Mouse (Mus musculus) kidney, postnatal 36 days (tissue): Measurements from ENCODE around the gene Pik3ip1.

ENCODE experiments used
- DNase-seq, 2 experiments: peaks; one replicate each; pipeline ENCODE4 v3.0.0; 2021 to 2022; ENCODE audit warnings: mixed read lengths in 2 of 2

The Pik3ip1 gene

DNA sequence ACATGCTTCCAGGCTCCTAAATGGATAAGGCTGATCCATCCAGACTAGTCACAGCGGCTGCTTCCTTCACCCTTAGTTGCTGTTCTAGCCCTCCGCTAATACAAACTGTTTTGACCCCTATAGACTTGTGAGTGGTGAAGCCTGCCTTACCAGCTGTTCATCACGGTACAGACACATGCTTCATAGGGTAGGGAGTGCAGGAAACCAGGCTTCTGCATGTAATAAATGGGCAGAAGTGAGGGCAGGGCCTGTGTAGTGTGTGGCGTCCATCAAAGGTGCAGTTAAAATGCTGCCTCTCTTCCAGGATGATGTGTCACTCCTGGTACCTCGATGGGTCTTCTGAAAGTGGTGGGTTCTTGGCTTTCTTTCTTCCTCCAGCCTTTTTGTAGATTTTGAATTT, 7.8 kb downstream of the Pik3ip1 start:
- DNase-seq: no peak

DNA sequence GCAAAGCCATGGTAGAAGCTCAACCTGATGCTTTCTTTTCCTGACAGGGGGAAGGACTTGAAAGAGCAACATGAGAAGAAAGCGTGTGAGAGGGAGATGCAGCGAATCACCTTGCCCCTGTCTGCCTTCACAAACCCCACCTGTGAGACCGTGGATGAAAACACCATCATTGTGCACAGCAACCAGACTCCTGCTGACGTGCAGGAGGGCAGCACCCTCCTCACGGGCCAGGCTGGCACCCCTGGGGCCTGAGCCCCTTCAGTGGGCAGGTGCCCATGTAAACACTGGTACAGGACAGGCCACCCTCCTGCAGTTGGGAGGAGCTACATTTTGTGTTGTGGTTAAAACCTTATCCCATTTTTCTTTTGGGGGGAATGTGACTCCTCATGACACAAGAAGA, 11.3 kb downstream of the Pik3ip1 start:
- no peak for DNase-seq

GRCm38 (mm10) chr11:3344916-3345315, 14.7 kb downstream of the Pik3ip1 start:
- DNase-seq: no peak

- DNase-seq: no peak
Measured at GRCm38 (mm10) chr11:3346351-3346750, 16.1 kb downstream of the Pik3ip1 start.

GRCm38 (mm10) chr11:3347091-3347834, 17.1 kb downstream of the Pik3ip1 start:
- peak; percentile 89 to 95 for DNase-seq

DNA sequence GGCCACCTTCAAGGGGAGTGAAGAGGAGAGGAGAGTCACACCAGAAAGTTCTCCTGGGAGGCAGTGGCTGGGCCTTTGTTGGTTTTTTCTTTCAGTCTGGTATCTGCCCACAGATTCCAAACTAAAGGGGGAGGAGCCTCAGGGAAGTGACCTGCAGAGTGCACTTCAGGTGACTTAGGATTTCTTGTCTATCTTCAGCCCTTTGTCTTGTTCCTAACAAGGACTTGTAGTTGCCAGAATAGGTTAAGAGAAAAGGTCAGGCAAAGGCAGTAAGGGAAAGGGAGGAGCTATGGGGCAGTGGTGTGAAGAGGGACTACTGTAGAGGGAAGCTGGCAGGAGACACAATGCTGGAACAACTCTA, 17.6 kb downstream of the Pik3ip1 start:
- DNase-seq: no peak

- DNase-seq: peak; percentile 58 to 69
Measured at GRCm38 (mm10) chr11:3348576-3349342, 18.6 kb downstream of the Pik3ip1 start.

DNA sequence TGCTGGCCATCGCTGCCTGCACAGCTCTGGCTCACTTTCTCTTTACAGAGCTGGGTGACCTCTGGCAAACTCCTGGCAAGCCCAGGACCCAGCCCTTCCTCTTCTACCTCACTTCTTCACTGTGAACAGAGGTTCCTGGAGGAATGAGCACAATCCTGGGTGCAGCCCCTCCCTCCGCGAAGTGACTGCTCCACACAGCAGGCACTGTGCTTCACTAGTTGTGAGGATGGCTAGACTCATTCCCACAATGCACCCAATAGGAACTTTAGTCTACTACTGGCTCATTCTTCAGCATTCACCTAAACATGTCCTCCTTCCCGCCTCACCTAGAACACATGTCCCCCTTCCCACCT, 19.1 kb downstream of the Pik3ip1 start:
- DNase-seq: no peak

GRCm38 (mm10) chr11:3352131-3352530, 21.9 kb downstream of the Pik3ip1 start:
- DNase-seq: no peak

GRCm38 (mm10) chr11:3352990-3353585, 22.9 kb downstream of the Pik3ip1 start:
- DNase-seq: peak in 1 of 2 experiments; percentile 37

DNA sequence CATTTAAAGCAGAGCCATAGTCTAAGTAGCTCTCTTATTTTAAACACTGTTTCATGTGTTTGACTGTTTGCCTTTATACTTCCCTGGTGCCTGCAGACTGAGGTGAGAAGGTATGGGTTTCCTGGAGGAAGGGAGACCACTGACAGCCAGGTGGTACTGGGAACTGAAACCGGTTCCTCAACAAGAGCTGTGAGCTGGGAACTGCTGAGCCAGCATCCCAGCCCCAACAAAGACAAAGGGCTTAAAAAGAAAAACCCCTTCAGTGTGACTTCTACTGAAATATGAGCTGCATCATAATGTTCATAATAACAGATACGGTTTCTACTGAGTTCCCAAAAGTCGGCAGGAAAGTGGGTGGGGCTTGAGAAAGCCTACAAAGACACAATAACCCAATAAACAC, 32.7 kb downstream of the Pik3ip1 start:
- DNase-seq: no peak

GRCm38 (mm10) chr11:3366411-3366810, 36.2 kb downstream of the Pik3ip1 start:
- no peak for DNase-seq

- no peak for DNase-seq
Measured at GRCm38 (mm10) chr11:3368983-3369382, 38.8 kb downstream of the Pik3ip1 start.

GRCm38 (mm10) chr11:3369449-3369848, 39.2 kb downstream of the Pik3ip1 start:
- no peak for DNase-seq

- DNase-seq: no peak
Measured at GRCm38 (mm10) chr11:3370162-3370561, 40.0 kb downstream of the Pik3ip1 start.

GRCm38 (mm10) chr11:3370928-3371598, 40.9 kb downstream of the Pik3ip1 start:
- DNase-seq: peak; percentile 86 to 87

- DNase-seq: no peak
Measured at GRCm38 (mm10) chr11:3371599-3372295, 41.5 kb downstream of the Pik3ip1 start.

GRCm38 (mm10) chr11:3373591-3374292, 43.5 kb downstream of the Pik3ip1 start:
- DNase-seq: no peak

DNA sequence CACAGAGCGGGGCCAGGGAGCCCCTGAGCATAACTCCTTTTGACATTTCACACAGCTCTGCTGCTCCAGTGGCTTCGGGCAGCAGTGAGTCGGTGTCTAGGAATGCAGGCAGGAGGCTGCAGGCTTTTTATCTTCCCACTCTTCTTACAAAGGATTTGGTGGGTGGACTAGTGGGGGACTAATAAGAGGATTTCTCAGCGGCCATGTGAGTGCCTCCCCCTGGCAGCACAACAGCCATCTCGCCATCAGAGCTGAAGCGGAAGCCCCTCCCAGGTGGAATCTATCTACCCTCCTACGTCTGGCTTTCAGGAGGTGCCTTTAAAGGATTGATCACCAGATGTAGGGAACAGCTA, 44.1 kb downstream of the Pik3ip1 start:
- no peak for DNase-seq

- DNase-seq: no peak
Measured at GRCm38 (mm10) chr11:3374741-3375140, 44.5 kb downstream of the Pik3ip1 start.

GRCm38 (mm10) chr11:3379427-3379826, 49.2 kb downstream of the Pik3ip1 start:
- DNase-seq: no peak

GRCm38 (mm10) chr11:3381148-3381814, 51.1 kb downstream of the Pik3ip1 start:
- DNase-seq: no peak
